Mouse (Mus musculus): Measurements from ENCODE around the gene Zscan26. TPM values are rescaled to one million over a fixed set of nuclear protein-coding genes. Genes with fewer than 3 reads are reported as not detected.

Zscan26 gene
- total RNA-seq (2023) = 48.0 TPM

GRCm38 (mm10) chr13:21453449-21453848 lies at the start of gene Zscan26:
Zscan26 (minus strand) TSS chr13:21453730.

GRCm38 (mm10) chr13:21501182-21501581 lies 47.7 kb upstream of the Zscan26 start, which contains the start of gene Gm11273:
Gm11273 (minus strand) TSS chr13:21501418.

GRCm38 (mm10) chr13:21495080-21495479 lies 41.5 kb upstream of the Zscan26 start, which contains the start of gene AK157302:
AK157302 (plus strand) TSS chr13:21495223.

GRCm38 (mm10) chr13:21478759-21479670 lies 25.5 kb upstream of the Zscan26 start, which contains the start of the genes Zkscan4 and Gm10065:
Zkscan4 (plus strand) TSS chr13:21478907.
Gm10065 (minus strand) TSS chr13:21479441.

GRCm38 (mm10) chr13:21468061-21469019 lies 14.8 kb upstream of the Zscan26 start, which contains the start of gene Nkapl:
Nkapl (minus strand) TSS chr13:21468509.

GRCm38 (mm10) chr13:21440503-21441206 lies 12.9 kb downstream of the Zscan26 start, which contains the start of gene Pgbd1:
Pgbd1 (minus strand) TSS chr13:21441058.

GRCm38 (mm10) chr13:21402287-21402846 lies 51.2 kb downstream of the Zscan26 start, which contains the start of gene Zkscan3:
Zkscan3 (minus strand) TSS chr13:21402755.

Other genes with a start within 250 kb of the Zscan26 start
- gene Gpx5, start 161.0 kb downstream of the Zscan26 start, total RNA-seq (2023) = not detected
- not detected for gene Gpx6, start 141.6 kb downstream of the Zscan26 start, total RNA-seq (2023)
- not detected for gene Olfr1367, start 106.8 kb downstream of the Zscan26 start, total RNA-seq (2023)
- gene Zscan12, start 90.9 kb downstream of the Zscan26 start, total RNA-seq (2023) = 5.4 TPM
- gene Zkscan3, start 51.0 kb downstream of the Zscan26 start, total RNA-seq (2023) = 47.9 TPM
- 0.38 TPM for gene Pgbd1, start 12.7 kb downstream of the Zscan26 start, total RNA-seq (2023)
- not detected for gene Nkapl, start 14.8 kb upstream of the Zscan26 start, total RNA-seq (2023)
- not detected for gene Zkscan4, start 25.2 kb upstream of the Zscan26 start, total RNA-seq (2023)
- gene Gm10065, start 25.7 kb upstream of the Zscan26 start, total RNA-seq (2023) = not detected
- gene AK157302, start 41.5 kb upstream of the Zscan26 start, total RNA-seq (2023) = 3.8 TPM
- 15.9 TPM for gene Gm11273, start 47.7 kb upstream of the Zscan26 start, total RNA-seq (2023)
- 8.9 TPM for gene Zkscan8, start 77.4 kb upstream of the Zscan26 start, total RNA-seq (2023)
- gene Olfr1366, start 89.1 kb upstream of the Zscan26 start, total RNA-seq (2023) = not detected
- not detected for gene Olfr1535, start 106.2 kb upstream of the Zscan26 start, total RNA-seq (2023)
- not detected for gene Olfr1364, start 128.0 kb upstream of the Zscan26 start, total RNA-seq (2023)
- not detected for gene Olfr1362, start 160.3 kb upstream of the Zscan26 start, total RNA-seq (2023)
- not detected for gene Olfr11, start 188.8 kb upstream of the Zscan26 start, total RNA-seq (2023)
- not detected for gene Olfr1361, start 209.7 kb upstream of the Zscan26 start, total RNA-seq (2023)
- gene Olfr1360, start 223.7 kb upstream of the Zscan26 start, total RNA-seq (2023) = not detected
- not detected for gene Olfr1359, start 244.4 kb upstream of the Zscan26 start, total RNA-seq (2023)